Mouse (Mus musculus): ENCODE results near the gene Hbp1. TPM values are rescaled to one million over a fixed set of nuclear protein-coding genes. Genes with fewer than 3 reads are reported as not detected.

Hbp1 gene
- polyA plus RNA-seq, 1 experiment from 2014 or later = 146 TPM

GRCm38 (mm10) chr12:31966405-31966804 lies 16.1 kb upstream of the Hbp1 start:
- Histone ChIP-seq H3K4me2 (ENCODE audit: low read depth, low read length) (no peak overlapping the region), H3K36me3 (ENCODE audit: control insufficient read depth, insufficient read depth, low read length) (no peaks in the 10 kb centered on the region), H3K9me3 (ENCODE audit: control insufficient read depth, low read length) (no peaks in the 10 kb centered on the region), H3K27me3 (ENCODE audit: control insufficient read depth, insufficient read depth, low read depth, low read length) (no peaks in the 10 kb centered on the region), H3K4me3 (ENCODE audit: low read length) (no peak overlapping the region), H3K27ac (ENCODE audit: low read length) (no peak overlapping the region), H3K9ac (ENCODE audit: low read length) (no peak overlapping the region), H3K4me1 (replicated peaks; ENCODE audit: control insufficient read depth, insufficient read depth, low read length) (peaks cover 4% of the 10 kb centered on the region)
- ATAC-seq (ENCODE audit: low read depth) = no peak
- 76% methylated on average over 4 of the region's 4 CpGs for WGBS

- H3K36me3 ChIP-seq (ENCODE audit: control insufficient read depth, insufficient read depth, low read length) = no peaks in the 10 kb centered on the region
- no peak overlapping the region for H3K9ac ChIP-seq (ENCODE audit: low read length)
- H3K27ac ChIP-seq (ENCODE audit: low read length) = no peak overlapping the region
- H3K4me1 ChIP-seq (replicated peaks; ENCODE audit: control insufficient read depth, insufficient read depth, low read length) = peaks cover 4% of the 10 kb centered on the region
- no peak overlapping the region for H3K4me3 ChIP-seq (ENCODE audit: low read length)
- 88% methylated on average over 12 of the region's 12 CpGs for WGBS
- no peaks in the 10 kb centered on the region for H3K9me3 ChIP-seq (ENCODE audit: control insufficient read depth, low read length)
- no peak overlapping the region for H3K4me2 ChIP-seq (ENCODE audit: low read depth, low read length)
- no peaks in the 10 kb centered on the region for H3K27me3 ChIP-seq (ENCODE audit: control insufficient read depth, insufficient read depth, low read depth, low read length)
- no peak for ATAC-seq (ENCODE audit: low read depth)
These were observed 15.3 kb upstream of the Hbp1 start for GRCm38 (mm10) chr12:31965517-31966212.

GRCm38 (mm10) chr12:31964074-31964473 lies 13.7 kb upstream of the Hbp1 start:
- no peak for ATAC-seq (ENCODE audit: low read depth)
- Histone ChIP-seq H3K27ac (ENCODE audit: low read length) (no peak overlapping the region), H3K27me3 (ENCODE audit: control insufficient read depth, insufficient read depth, low read depth, low read length) (no peaks in the 10 kb centered on the region), H3K4me1 (replicated peaks; ENCODE audit: control insufficient read depth, insufficient read depth, low read length) (peaks cover 4% of the 10 kb centered on the region), H3K9ac (ENCODE audit: low read length) (no peak overlapping the region), H3K36me3 (ENCODE audit: control insufficient read depth, insufficient read depth, low read length) (no peaks in the 10 kb centered on the region), H3K4me2 (ENCODE audit: low read depth, low read length) (no peak overlapping the region), H3K9me3 (ENCODE audit: control insufficient read depth, low read length) (no peaks in the 10 kb centered on the region), H3K4me3 (ENCODE audit: low read length) (no peak overlapping the region)
- WGBS = 94% methylated on average over 6 of the region's 6 CpGs

- no peak for ATAC-seq (ENCODE audit: low read depth)
- H3K4me1 ChIP-seq (replicated peaks; ENCODE audit: control insufficient read depth, insufficient read depth, low read length) = 0 out of 2 replicates have a peak, but pooled peaks cover 4% of the 10 kb centered on the region
- H3K9ac ChIP-seq (ENCODE audit: low read length) = no peak overlapping the region
- no peak overlapping the region for H3K4me2 ChIP-seq (ENCODE audit: low read depth, low read length)
- no peak overlapping the region for H3K4me3 ChIP-seq (ENCODE audit: low read length)
- no peak overlapping the region for H3K27ac ChIP-seq (ENCODE audit: low read length)
- no peaks in the 10 kb centered on the region for H3K27me3 ChIP-seq (ENCODE audit: control insufficient read depth, insufficient read depth, low read depth, low read length)
- no peaks in the 10 kb centered on the region for H3K9me3 ChIP-seq (ENCODE audit: control insufficient read depth, low read length)
- no peaks in the 10 kb centered on the region for H3K36me3 ChIP-seq (ENCODE audit: control insufficient read depth, insufficient read depth, low read length)
- 80% methylated on average over 4 of the region's 4 CpGs for WGBS
These were observed 5.5 kb upstream of the Hbp1 start for GRCm38 (mm10) chr12:31955843-31956242.

GRCm38 (mm10) chr12:31950659-31951031 lies 310 bp upstream of the Hbp1 start:
- no peak for ATAC-seq (ENCODE audit: low read depth)
- WGBS = 2% methylated on average over 9 of the region's 9 CpGs
- peak overlapping the region; percentile 66 for H3K4me2 ChIP-seq (ENCODE audit: low read depth, low read length)
- no peaks in the 10 kb centered on the region for H3K9me3 ChIP-seq (ENCODE audit: control insufficient read depth, low read length)
- H3K9ac ChIP-seq (ENCODE audit: low read length) = peak overlapping the region; percentile 62
- no peaks in the 10 kb centered on the region for H3K27me3 ChIP-seq (ENCODE audit: control insufficient read depth, insufficient read depth, low read depth, low read length)
- H3K36me3 ChIP-seq (ENCODE audit: control insufficient read depth, insufficient read depth, low read length) = no peaks in the 10 kb centered on the region
- H3K4me3 ChIP-seq (ENCODE audit: low read length) = peak overlapping the region; percentile 51
- peaks cover 7% of the 10 kb centered on the region; the same call in 1 of the 2 replicates for H3K4me1 ChIP-seq (replicated peaks; ENCODE audit: control insufficient read depth, insufficient read depth, low read length)
- H3K27ac ChIP-seq (ENCODE audit: low read length) = peak overlapping the region; percentile 88

DNA sequence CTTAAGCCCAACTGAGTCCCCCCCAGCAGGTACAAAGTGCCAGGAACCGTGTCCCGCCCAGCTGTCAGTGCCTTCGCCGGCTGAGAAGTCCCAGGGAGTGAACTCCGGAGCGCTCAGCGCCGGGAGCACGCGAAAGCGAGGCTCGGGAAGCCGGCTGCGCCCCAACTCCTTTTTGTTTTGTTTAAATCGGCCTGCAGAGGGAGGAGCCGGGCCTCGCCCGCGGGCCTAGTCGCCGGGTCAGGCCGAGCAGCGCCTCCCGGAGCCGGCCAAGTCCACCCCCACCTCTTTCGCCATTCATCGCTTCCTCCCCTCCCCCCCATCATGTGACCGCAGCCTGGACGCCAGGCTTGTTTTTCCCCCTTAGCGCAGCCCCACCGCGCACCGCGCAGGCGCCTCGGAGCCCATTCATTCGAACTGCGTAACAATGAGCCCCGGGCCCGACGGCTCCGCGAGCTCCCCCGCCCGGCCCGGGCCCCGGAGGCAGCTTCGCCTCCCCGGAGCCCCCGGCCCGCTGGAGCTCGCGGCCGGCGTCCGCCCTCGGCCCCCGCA lies 1.1 kb downstream of the Hbp1 start:
- peak overlapping the region; percentile 87 for H3K4me3 ChIP-seq (ENCODE audit: low read length)
- H3K4me2 ChIP-seq (ENCODE audit: low read depth, low read length) = peak overlapping the region; percentile 76
- peak overlapping the region; percentile 99 for H3K27ac ChIP-seq (ENCODE audit: low read length)
- H3K36me3 ChIP-seq (ENCODE audit: control insufficient read depth, insufficient read depth, low read length) = no peaks in the 10 kb centered on the region
- peaks cover 7% of the 10 kb centered on the region; the same call in 1 of the 2 replicates for H3K4me1 ChIP-seq (replicated peaks; ENCODE audit: control insufficient read depth, insufficient read depth, low read length)
- peak; percentile 79 for ATAC-seq (ENCODE audit: low read depth)
- under 1% methylated on average over 56 of the region's 58 CpGs for WGBS
- no peaks in the 10 kb centered on the region for H3K27me3 ChIP-seq (ENCODE audit: control insufficient read depth, insufficient read depth, low read depth, low read length)
- no peaks in the 10 kb centered on the region for H3K9me3 ChIP-seq (ENCODE audit: control insufficient read depth, low read length)
- peak overlapping the region; percentile 93 for H3K9ac ChIP-seq (ENCODE audit: low read length)

GRCm38 (mm10) chr12:31948101-31949000 lies 2.0 kb downstream of the Hbp1 start:
- peak overlapping the region; percentile 87 for H3K4me3 ChIP-seq (ENCODE audit: low read length)
- 21% methylated on average over 7 of the region's 7 CpGs for WGBS
- no peak for ATAC-seq (ENCODE audit: low read depth)
- H3K27me3 ChIP-seq (ENCODE audit: control insufficient read depth, insufficient read depth, low read depth, low read length) = no peaks in the 10 kb centered on the region
- H3K4me2 ChIP-seq (ENCODE audit: low read depth, low read length) = peak overlapping the region; percentile 76
- H3K27ac ChIP-seq (ENCODE audit: low read length) = peak overlapping the region; percentile 99
- H3K9ac ChIP-seq (ENCODE audit: low read length) = peak overlapping the region; percentile 93
- H3K4me1 ChIP-seq (replicated peaks; ENCODE audit: control insufficient read depth, insufficient read depth, low read length) = peaks cover 7% of the 10 kb centered on the region; the same call in 1 of the 2 replicates
- H3K9me3 ChIP-seq (ENCODE audit: control insufficient read depth, low read length) = no peaks in the 10 kb centered on the region
- peaks cover 2% of the 10 kb centered on the region; the same call in 1 of the 2 replicates for H3K36me3 ChIP-seq (ENCODE audit: control insufficient read depth, insufficient read depth, low read length)

GRCm38 (mm10) chr12:31947476-31947875 lies 2.9 kb downstream of the Hbp1 start:
- no peak for ATAC-seq (ENCODE audit: low read depth)
- 88% methylated on average over 5 of the region's 5 CpGs for WGBS
- Histone ChIP-seq H3K27ac (ENCODE audit: low read length) (no peak overlapping the region), H3K27me3 (ENCODE audit: control insufficient read depth, insufficient read depth, low read depth, low read length) (no peaks in the 10 kb centered on the region), H3K36me3 (ENCODE audit: control insufficient read depth, insufficient read depth, low read length) (peaks cover 8% of the 10 kb centered on the region; the same call in 1 of the 2 replicates), H3K4me3 (ENCODE audit: low read length) (no peak overlapping the region), H3K4me2 (ENCODE audit: low read depth, low read length) (no peak overlapping the region), H3K9me3 (ENCODE audit: control insufficient read depth, low read length) (no peaks in the 10 kb centered on the region), H3K4me1 (replicated peaks; ENCODE audit: control insufficient read depth, insufficient read depth, low read length) (peaks cover 7% of the 10 kb centered on the region; the same call in 1 of the 2 replicates), H3K9ac (ENCODE audit: low read length) (no peak overlapping the region)

- Histone ChIP-seq H3K4me3 (ENCODE audit: low read length) (no peak overlapping the region), H3K9me3 (ENCODE audit: control insufficient read depth, low read length) (no peaks in the 10 kb centered on the region), H3K9ac (ENCODE audit: low read length) (no peak overlapping the region), H3K27me3 (ENCODE audit: control insufficient read depth, insufficient read depth, low read depth, low read length) (no peaks in the 10 kb centered on the region), H3K4me1 (replicated peaks; ENCODE audit: control insufficient read depth, insufficient read depth, low read length) (peaks cover 2% of the 10 kb centered on the region; the same call in 1 of the 2 replicates), H3K36me3 (ENCODE audit: control insufficient read depth, insufficient read depth, low read length) (peaks cover 18% of the 10 kb centered on the region), H3K27ac (ENCODE audit: low read length) (no peak overlapping the region), H3K4me2 (ENCODE audit: low read depth, low read length) (no peak overlapping the region)
- WGBS = 87% methylated on average over 2 of the region's 2 CpGs
- no peak for ATAC-seq (ENCODE audit: low read depth)
These were observed 5.9 kb downstream of the Hbp1 start for GRCm38 (mm10) chr12:31944405-31944804.

Data from lung, embryonic 16.5 days (tissue).